In the genomic region with DNA sequence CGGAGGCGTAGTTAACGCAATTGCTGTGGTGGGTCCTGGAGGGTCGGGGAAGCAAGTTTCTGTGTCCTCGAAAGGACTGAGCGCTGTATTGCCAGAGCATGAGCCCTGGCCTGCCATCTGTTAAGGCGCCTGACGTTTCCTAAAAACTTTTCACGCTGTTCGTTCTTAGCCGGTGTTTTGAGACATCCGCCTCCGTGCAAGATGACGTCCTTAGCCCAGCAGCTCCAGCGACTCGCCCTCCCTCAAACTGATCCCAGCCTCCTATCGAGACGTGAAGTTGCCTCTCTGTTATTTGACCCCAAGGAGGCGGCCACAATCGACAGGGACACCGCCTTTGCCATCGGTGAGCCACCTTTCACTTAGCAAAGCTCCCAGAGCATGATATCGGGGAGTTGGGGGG, we compare ENCODE assay signal across 8 mouse cellular contexts. TPM values are rescaled to one million over a fixed set of nuclear protein-coding genes. Genes with fewer than 3 reads are reported as not detected.
A peak's percentile ranks its signal among the peaks of the same experiment; 100 is the strongest.
DNase-seq lines count a peak whose midpoint lies in the region; ATAC-seq lines count a peak whose summit lies in the region.

No protein-coding gene starts in this region.

- H3K4me1 ChIP-seq in forebrain, embryonic 14.5 days (ENCODE audit: control insufficient read depth, insufficient read depth, low read length), result peaks cover 7% of the 10 kb centered on the region
- peaks cover 9% of the 10 kb centered on the region for H3K4me1 ChIP-seq in liver, embryonic 11.5 days (replicated peaks; ENCODE audit: control insufficient read depth, insufficient read depth, low read length)

- H3K36me3 ChIP-seq in forebrain, embryonic 14.5 days (ENCODE audit: control insufficient read depth, insufficient read depth, low read length), result peaks cover 28% of the 10 kb centered on the region; the same call in 1 of the 2 replicates
- H3K36me3 ChIP-seq in liver, embryonic 11.5 days (ENCODE audit: control insufficient read depth, insufficient read depth, low read length), result peaks cover 8% of the 10 kb centered on the region; the same call in 1 of the 2 replicates

- H3K27ac ChIP-seq in forebrain, embryonic 14.5 days (ENCODE audit: low read depth, low read length), result no peak overlapping the region
- H3K27ac ChIP-seq in liver, embryonic 11.5 days (ENCODE audit: low read depth, low read length), result no peak overlapping the region

- H3K4me2 ChIP-seq in forebrain, embryonic 14.5 days (ENCODE audit: low read length), result peak overlapping the region; percentile 96
- H3K4me2 ChIP-seq in liver, embryonic 11.5 days, result peak overlapping the region; percentile 69

- under 1% methylated on average over 23 of the region's 23 CpGs for WGBS in forebrain, embryonic 14.5 days
- under 1% methylated on average over 23 of the region's 23 CpGs for WGBS in liver, embryonic 11.5 days

- H3K9ac ChIP-seq in forebrain, embryonic 14.5 days (ENCODE audit: low read length), result peak overlapping the region; percentile 70
- H3K9ac ChIP-seq in liver, embryonic 11.5 days (ENCODE audit: low read depth, low read length), result peak overlapping the region; percentile 64

- DNase-seq in adrenal gland, postnatal 25 days, result peak; percentile 4
- no peak for DNase-seq in adrenal gland, adult (ENCODE audit: inconsistent age in 2 of 2, low spot score in 1 of 2)
- DNase-seq in right cerebral cortex, postnatal 4 days, result peak; percentile 7
- DNase-seq in right cerebral cortex, adult 18-20 months, result no peak
- peak; percentile 1 for DNase-seq in forebrain, embryonic 14.5 days (ENCODE audit: low spot score)
- DNase-seq in liver, embryonic 11.5 days (ENCODE audit: low spot score), result peak; percentile 37
- DNase-seq in skeletal muscle tissue, adult 2 months (ENCODE audit: low read depth, low spot score), result peak; percentile 10
- DNase-seq in gastrocnemius, postnatal 25 days, result no peak

- H3K9me3 ChIP-seq in forebrain, embryonic 14.5 days (replicated peaks; ENCODE audit: control insufficient read depth, low read length), result no peaks in the 10 kb centered on the region
- no peaks in the 10 kb centered on the region for H3K9me3 ChIP-seq in liver, embryonic 11.5 days (ENCODE audit: control insufficient read depth, low read length)

- peak overlapping the region; percentile 85 for H3K4me3 ChIP-seq in forebrain, embryonic 14.5 days (ENCODE audit: low read depth, low read length)
- peak overlapping the region; percentile 94 for H3K4me3 ChIP-seq in liver, embryonic 11.5 days (ENCODE audit: low read depth, low read length)

- H3K27me3 ChIP-seq in forebrain, embryonic 14.5 days (replicated peaks; ENCODE audit: control insufficient read depth, insufficient read depth, low read length), result no peaks in the 10 kb centered on the region
- no peaks in the 10 kb centered on the region for H3K27me3 ChIP-seq in liver, embryonic 11.5 days (replicated peaks; ENCODE audit: control insufficient read depth, insufficient read depth, low read length)

- ATAC-seq in forebrain, embryonic 14.5 days, result no peak; the same call in 1 of the 2 replicates
- ATAC-seq in liver, embryonic 11.5 days (replicated peaks; ENCODE audit: low FRiP score), result peak; percentile 10; the same call in 1 of the 2 replicates

RNA-seq across cellular contexts. Expression of a gene that starts 0.7 kb away (rescaled TPM):
- 30.5 and 40.0 TPM in 2 replicates for total RNA-seq in adrenal gland, postnatal 25 days (2021)
- polyA plus RNA-seq in forebrain, embryonic 14.5 days (2014; fragmentation: Nextera tagmentation; extraction: Ambion mirVana), result 18.2 and 20.8 TPM in 2 replicates
- polyA plus RNA-seq in liver, embryonic 11.5 days (2014; fragmentation: Nextera tagmentation; extraction: Ambion mirVana), result 48.8 and 56.7 TPM in 2 replicates
- total RNA-seq in gastrocnemius, postnatal 25 days (2021), result 10 to 100 TPM; 10.1 to 16.4 TPM

RNA-seq across cellular contexts. Expression of a gene that starts 55.0 kb away (rescaled TPM):
- total RNA-seq in adrenal gland, postnatal 25 days (2021), result 0.24 TPM in 1 of 2 replicates, not detected in the other
- 1.7 and 2.2 TPM in 2 replicates for polyA plus RNA-seq in forebrain, embryonic 14.5 days (2014; fragmentation: Nextera tagmentation; extraction: Ambion mirVana)
- polyA plus RNA-seq in liver, embryonic 11.5 days (2014; fragmentation: Nextera tagmentation; extraction: Ambion mirVana), result 2.0 and 7.2 TPM in 2 replicates
- total RNA-seq in gastrocnemius, postnatal 25 days (2021), result 1,000 to 10,000 TPM; 1,566 to 2,231 TPM

Comparison
In these comparisons a context has a peak if more than half of its experiments do, and no peak if none do; other contexts are left out.
1. DNase-seq: peak in adrenal gland, postnatal 25 days (single experiment), right cerebral cortex, postnatal 4 days (single experiment), forebrain, embryonic 14.5 days (single experiment), liver, embryonic 11.5 days (single experiment) and skeletal muscle tissue, adult 2 months (single experiment); none in adrenal gland, adult (0 of 2), right cerebral cortex, adult 18-20 months (single experiment) and gastrocnemius, postnatal 25 days (single experiment).
2. RNA of a gene that starts 55.0 kb away (total RNA-seq): 1,566 to 2,231 TPM in gastrocnemius, postnatal 25 days; 0.24 TPM in adrenal gland, postnatal 25 days; every median in the first group is over 1,000 times any median in the second.